Mouse (Mus musculus) intestine, postnatal 0 days (tissue): ENCODE data around the gene Tmprss12. TPM values are rescaled to one million over a fixed set of nuclear protein-coding genes. Genes with fewer than 3 reads are reported as not detected.

Source experiments
- ATAC-seq: fragments of 200-750 bp; cut with Nextera tagmentation; 2 replicates; pipeline ENCODE4 v1.8.0; 2017; ENCODE audit warnings: mild to moderate bottlenecking, moderate TSS enrichment, moderate library complexity
- H3K27ac ChIP-seq: fragments of 300-500 bp; sonication (generic); 2 replicates; pipeline ENCODE4 v1.5.1; 2014; ENCODE audit warnings: mild to moderate bottlenecking, low read depth, low read length, moderate library complexity
- H3K27me3 ChIP-seq: fragments of 300-500 bp; sonication (generic); replicated peaks from 2 replicates; pipeline ENCODE4 v1.6.1; 2014; ENCODE audit warnings: low read length, mixed read lengths; ENCODE audit not compliant: control insufficient read depth, insufficient read depth
- H3K36me3 ChIP-seq: fragments of 300-500 bp; sonication (generic); 2 replicates; pipeline ENCODE4 v1.6.1; 2014; ENCODE audit warnings: mild to moderate bottlenecking, moderate library complexity; ENCODE audit not compliant: control insufficient read depth, insufficient read depth
- H3K4me1 ChIP-seq: fragments of 300-500 bp; sonication (generic); replicated peaks from 2 replicates; pipeline ENCODE4 v1.6.1; 2014; ENCODE audit warnings: antibody characterized with exemption, low read length, mixed read lengths; ENCODE audit not compliant: control insufficient read depth, insufficient read depth
- H3K4me2 ChIP-seq: fragments of 300-500 bp; sonication (generic); replicated peaks from 2 replicates; pipeline ENCODE4 v1.6.1; 2014; ENCODE audit warnings: low read depth, mild to moderate bottlenecking, moderate library complexity
- H3K4me3 ChIP-seq: fragments of 300-500 bp; sonication (generic); 2 replicates; pipeline ENCODE4 v1.5.1; 2014; ENCODE audit warnings: low read depth, low read length
- H3K9ac ChIP-seq: fragments of 300-500 bp; sonication (generic); 2 replicates; pipeline ENCODE4 v1.6.1; 2014; ENCODE audit warnings: mild to moderate bottlenecking, low read depth, low read length
- H3K9me3 ChIP-seq: fragments of 300-500 bp; sonication (generic); 2 replicates; pipeline ENCODE4 v1.6.1; 2016; ENCODE audit warnings: mixed run types; ENCODE audit not compliant: control insufficient read depth
- CTCF ChIP-seq: sonication (generic); IDR thresholded peaks from 2 replicates; pipeline ENCODE4 v1.5.1; 2016; ENCODE audit warnings: low read depth, mild to moderate bottlenecking, control low read depth, antibody characterized with exemption, moderate library complexity
- WGBS: fragments of 180-500 bp; shearing (Covaris S2); extraction: QIAGEN DNeasy Blood & Tissue Kit; methylation state at CpG from one replicate; pipeline ENCODE4 v1.1.7; 2014; 5-methylcytosine and 5-hydroxymethylcytosine counted together
- polyA plus RNA-seq: library from polyadenylated mRNA; unstranded; fragments of >200 nt; fragmentation: Nextera tagmentation; extraction: Ambion mirVana; gene quantifications from 2 replicates; pipeline ENCODE4 v1.2.1, GENCODE M21; 2015

Gene Tmprss12
- polyA plus RNA-seq, 1 experiment from 2014 or later, result not detected

DNA sequence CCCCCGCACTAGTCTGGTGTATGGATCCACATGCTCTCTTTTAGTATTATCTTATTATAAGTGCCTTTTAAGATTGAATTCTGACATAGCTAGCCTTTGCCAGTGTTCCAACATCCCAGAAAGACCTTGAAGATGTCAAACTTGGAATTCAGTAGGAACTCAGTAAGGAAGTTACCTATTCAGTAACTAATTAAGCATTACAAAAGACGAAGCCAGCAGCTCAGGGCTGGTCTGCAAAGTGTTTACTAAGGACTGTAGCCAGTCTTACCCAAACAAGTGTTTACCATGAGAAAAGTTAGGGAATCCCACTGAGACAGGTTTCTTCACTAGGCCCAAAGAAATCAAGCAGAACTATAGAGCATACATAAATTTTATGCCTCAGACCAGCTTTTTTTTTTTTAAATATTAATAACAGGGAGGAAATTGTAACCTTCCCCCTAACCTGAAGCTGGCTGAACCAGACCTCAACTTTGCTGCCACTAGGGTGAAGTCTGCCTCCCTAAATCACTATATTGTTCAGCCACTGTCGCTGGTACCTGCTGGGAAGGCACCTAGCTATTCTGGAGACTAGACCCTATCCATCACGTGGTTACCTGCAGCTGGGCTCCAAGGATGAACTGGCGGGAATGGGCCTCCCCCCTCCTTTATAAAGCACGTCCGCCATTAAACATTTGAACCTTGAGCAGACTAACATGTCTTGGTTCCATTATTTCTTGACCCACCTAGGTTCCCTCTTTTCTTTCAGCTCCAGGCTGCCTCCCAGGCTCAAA lies 5.7 kb upstream of the Tmprss12 start:
- H3K9me3 ChIP-seq, result no peaks in the 10 kb centered on the region
- no peaks in the 10 kb centered on the region for H3K4me1 ChIP-seq
- WGBS, result 91% methylated on average over 7 of the region's 7 CpGs
- no peak overlapping the region for H3K9ac ChIP-seq
- no peaks in the 10 kb centered on the region for H3K27me3 ChIP-seq
- no peaks in the 10 kb centered on the region for H3K36me3 ChIP-seq
- H3K4me2 ChIP-seq, result no peak overlapping the region
- TF ChIP-seq CTCF, result no peak
- no peak for ATAC-seq
- H3K4me3 ChIP-seq, result no peak overlapping the region
- H3K27ac ChIP-seq, result no peak overlapping the region

DNA sequence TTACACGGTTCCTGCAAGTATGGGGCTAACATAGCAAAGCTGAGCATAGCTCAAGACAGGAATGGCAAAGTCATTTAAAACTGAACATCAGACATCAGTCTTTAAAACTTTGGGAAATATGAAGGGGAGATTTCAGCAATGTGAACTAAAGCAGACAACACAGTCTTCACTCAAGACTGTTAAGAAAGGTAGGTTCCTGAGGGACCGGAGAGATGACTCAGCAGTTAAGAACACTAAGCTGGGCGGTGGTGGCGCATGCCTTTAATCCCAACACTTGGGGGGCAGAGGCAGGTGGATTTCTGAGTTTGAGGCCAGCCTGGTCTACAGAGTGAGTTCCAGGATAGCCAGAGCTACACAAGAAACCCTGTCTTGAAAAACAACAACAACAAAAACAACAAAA lies 4.2 kb upstream of the Tmprss12 start:
- Histone ChIP-seq H3K4me2 (no peak overlapping the region), H3K27ac (no peak overlapping the region), H3K4me1 (no peaks in the 10 kb centered on the region), H3K27me3 (no peaks in the 10 kb centered on the region), H3K4me3 (no peak overlapping the region), H3K9me3 (no peaks in the 10 kb centered on the region), H3K36me3 (no peaks in the 10 kb centered on the region), H3K9ac (no peak overlapping the region)
- no peak for ATAC-seq
- 95% methylated on average over 4 of the region's 4 CpGs for WGBS
- TF ChIP-seq CTCF, result no peak

DNA sequence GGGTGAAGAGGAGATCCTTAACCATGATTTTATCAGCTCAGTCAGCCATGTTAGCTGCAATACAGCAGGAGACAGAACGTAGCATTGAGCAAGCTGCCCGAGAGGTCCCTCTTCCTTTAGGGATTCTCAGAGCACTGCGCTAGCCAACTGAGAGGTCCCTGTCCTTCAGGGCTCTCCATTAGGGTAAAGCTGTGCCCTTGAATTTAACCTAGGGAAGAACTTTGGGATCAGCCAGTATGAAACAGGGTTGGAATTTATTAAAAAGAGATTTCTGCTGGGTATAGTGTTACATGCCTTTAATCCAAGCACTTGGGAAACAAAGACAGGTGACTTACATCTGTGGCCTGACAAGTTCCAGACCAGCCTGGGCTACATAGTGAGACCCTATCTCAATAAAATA lies 3.1 kb upstream of the Tmprss12 start:
- Histone ChIP-seq H3K36me3 (no peaks in the 10 kb centered on the region), H3K4me2 (no peak overlapping the region), H3K27me3 (no peaks in the 10 kb centered on the region), H3K9me3 (no peaks in the 10 kb centered on the region), H3K4me3 (no peak overlapping the region), H3K27ac (no peak overlapping the region), H3K4me1 (no peaks in the 10 kb centered on the region), H3K9ac (no peak overlapping the region)
- WGBS, result 93% methylated on average over 3 of the region's 3 CpGs
- no peak for ATAC-seq
- TF ChIP-seq CTCF, result no peak

DNA sequence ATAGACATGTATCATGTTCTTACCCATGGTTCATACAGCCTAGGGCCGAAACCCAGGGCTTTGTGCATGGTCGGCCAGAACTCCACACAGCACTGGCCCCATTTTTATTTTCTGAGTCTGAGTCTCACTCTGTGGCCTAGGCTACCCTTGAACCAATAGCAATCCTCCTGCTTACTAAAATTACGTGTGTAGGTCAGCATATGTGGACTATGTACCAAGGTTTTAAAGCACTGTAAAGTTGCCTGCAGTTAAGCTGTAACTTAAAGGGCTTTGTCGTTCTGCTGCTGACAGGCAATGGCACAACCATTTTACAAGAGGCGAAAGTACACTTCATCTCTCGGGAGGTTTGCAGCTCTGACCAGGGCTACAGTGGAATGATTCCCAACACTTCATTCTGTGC lies 8.3 kb downstream of the Tmprss12 start:
- no peak overlapping the region for H3K4me2 ChIP-seq
- ATAC-seq, result peak; percentile 73; the same call in 1 of the 2 replicates
- H3K27me3 ChIP-seq, result no peaks in the 10 kb centered on the region
- H3K27ac ChIP-seq, result peak overlapping the region; percentile 23; the same call in 1 of the 2 replicates
- TF ChIP-seq CTCF, result no peak
- WGBS, result 61% methylated on average over 6 of the region's 6 CpGs
- no peak overlapping the region for H3K4me3 ChIP-seq
- H3K36me3 ChIP-seq, result no peaks in the 10 kb centered on the region
- no peak overlapping the region for H3K9ac ChIP-seq
- H3K4me1 ChIP-seq, result no peaks in the 10 kb centered on the region
- H3K9me3 ChIP-seq, result no peaks in the 10 kb centered on the region

DNA sequence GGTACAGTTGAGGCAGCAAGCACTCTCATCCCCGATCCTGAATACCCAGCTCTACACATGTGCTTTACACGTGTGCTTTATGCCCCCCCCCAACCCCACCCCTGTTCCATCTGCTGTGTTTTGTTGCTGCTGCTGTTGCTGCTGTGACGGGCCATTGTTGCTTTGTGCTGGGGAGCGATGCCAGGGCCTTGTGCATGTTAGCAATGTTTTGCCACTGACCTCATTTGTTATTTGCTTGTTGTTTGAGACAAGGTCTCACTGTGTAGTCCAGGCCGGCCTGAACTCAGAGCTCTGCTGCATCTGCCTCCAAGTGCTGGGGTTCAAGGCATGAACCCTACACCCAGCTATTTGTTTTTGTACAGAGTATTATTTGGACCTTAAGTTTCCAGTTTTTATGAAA lies 10.2 kb downstream of the Tmprss12 start:
- Histone ChIP-seq H3K9me3 (no peaks in the 10 kb centered on the region), H3K4me2 (no peak overlapping the region), H3K27me3 (no peaks in the 10 kb centered on the region), H3K4me3 (no peak overlapping the region), H3K4me1 (no peaks in the 10 kb centered on the region), H3K36me3 (no peaks in the 10 kb centered on the region), H3K27ac (no peak overlapping the region), H3K9ac (no peak overlapping the region)
- no peak for TF ChIP-seq CTCF
- WGBS, result 84% methylated on average over 5 of the region's 5 CpGs
- no peak for ATAC-seq

DNA sequence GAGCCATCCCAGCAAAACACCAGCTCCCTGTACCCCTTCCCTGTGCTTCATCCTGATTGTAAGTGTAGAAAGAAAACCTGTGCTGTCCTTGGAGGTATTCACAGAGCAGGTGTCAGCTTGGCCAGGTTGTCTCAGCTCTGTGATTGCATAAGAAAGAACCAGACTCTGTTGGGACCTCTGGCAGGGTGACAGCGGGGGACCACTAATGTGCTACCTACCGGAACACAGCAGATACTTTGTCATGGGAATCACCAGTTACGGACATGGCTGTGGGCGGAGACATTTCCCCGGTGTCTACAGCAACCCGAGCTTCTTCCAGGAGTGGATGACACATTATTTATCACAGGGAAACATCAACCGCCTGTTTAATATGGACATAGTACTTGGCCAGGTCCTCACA lies 11.7 kb downstream of the Tmprss12 start:
- no peaks in the 10 kb centered on the region for H3K27me3 ChIP-seq
- H3K9me3 ChIP-seq, result no peaks in the 10 kb centered on the region
- H3K4me1 ChIP-seq, result no peaks in the 10 kb centered on the region
- no peak overlapping the region for H3K4me3 ChIP-seq
- no peak overlapping the region for H3K4me2 ChIP-seq
- no peak for ATAC-seq
- TF ChIP-seq CTCF, result no peak
- 59% methylated on average over 7 of the region's 7 CpGs for WGBS
- H3K9ac ChIP-seq, result no peak overlapping the region
- H3K27ac ChIP-seq, result no peak overlapping the region
- no peaks in the 10 kb centered on the region for H3K36me3 ChIP-seq

DNA sequence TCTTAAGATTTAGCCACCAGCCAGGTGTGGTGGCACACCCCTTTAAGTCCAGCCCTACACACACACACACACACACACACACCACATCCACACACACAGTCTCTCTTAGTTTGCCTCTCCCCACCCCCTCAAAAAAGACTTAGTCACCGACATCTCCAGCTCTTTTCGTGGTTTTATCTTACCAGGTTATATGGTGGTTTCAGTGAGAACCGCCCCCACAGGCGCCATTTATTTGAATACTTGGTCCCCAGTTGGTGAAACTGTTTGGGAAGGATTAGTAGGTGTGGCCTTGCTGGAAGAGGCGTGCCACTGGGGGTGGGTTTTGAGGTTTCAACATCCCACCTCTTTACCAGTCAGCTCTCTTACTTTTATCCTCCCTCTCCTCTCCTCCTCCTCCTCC lies 17.2 kb downstream of the Tmprss12 start:
- H3K4me2 ChIP-seq, result no peak overlapping the region
- ATAC-seq, result no peak
- 86% methylated on average over 5 of the region's 5 CpGs for WGBS
- no peak overlapping the region for H3K4me3 ChIP-seq
- H3K4me1 ChIP-seq, result no peaks in the 10 kb centered on the region
- no peak for TF ChIP-seq CTCF
- no peak overlapping the region for H3K27ac ChIP-seq
- H3K27me3 ChIP-seq, result no peaks in the 10 kb centered on the region
- no peaks in the 10 kb centered on the region for H3K9me3 ChIP-seq
- H3K36me3 ChIP-seq, result no peaks in the 10 kb centered on the region
- H3K9ac ChIP-seq, result no peak overlapping the region
